In the genomic region with DNA sequence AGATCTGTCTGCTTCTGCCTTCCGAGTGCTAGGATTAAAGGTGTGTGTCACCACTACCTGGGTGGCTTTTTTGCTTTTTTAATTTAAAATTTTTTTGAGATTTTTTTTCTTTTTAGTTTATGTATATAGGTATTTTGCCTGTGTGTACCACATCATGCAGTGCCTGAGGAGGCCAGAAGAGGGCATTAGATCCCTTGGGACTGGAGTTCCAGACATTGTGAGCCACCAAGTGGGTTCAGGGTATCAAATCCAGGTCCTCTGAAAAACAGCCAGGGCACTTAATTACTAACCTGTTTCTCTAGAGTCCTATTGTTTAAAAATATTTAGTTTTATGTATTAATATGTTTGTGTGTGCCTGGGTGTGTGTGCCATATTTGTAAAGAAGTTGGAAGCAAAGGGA, we compare ENCODE assay signal across 9 mouse cellular contexts. TPM values are rescaled to one million over a fixed set of nuclear protein-coding genes. Genes with fewer than 3 reads are reported as not detected.
A peak's percentile ranks its signal among the peaks of the same experiment; 100 is the strongest.
DNase-seq lines count a peak whose midpoint lies in the region; ATAC-seq and TF ChIP-seq lines count a peak whose summit lies in the region.
"Had no signal": no experiment of that assay in that cellular context is flagged by ENCODE, and none has a peak within 500 bp of the region (broad histone marks: within the 10 kb centered on the region; RNA-seq: fewer than 3 reads in every experiment).

No protein-coding gene starts in this region.

- TF ChIP-seq CTCF in midbrain, postnatal 0 days (IDR thresholded peaks at IDR 0.05): peak; percentile 58

- H3K27me3 ChIP-seq in midbrain, postnatal 0 days (ENCODE audit: insufficient read depth, low read length): no peaks in the 10 kb centered on the region
- H3K27me3 ChIP-seq in midbrain, embryonic 15.5 days (replicated peaks): no peaks in the 10 kb centered on the region
- H3K27me3 ChIP-seq in embryonic facial prominence, embryonic 11.5 days (ENCODE audit: control insufficient read depth, insufficient read depth, low read length): peaks cover under 1% of the 10 kb centered on the region

- peak; percentile 43 to 61 for DNase-seq in cerebellum, postnatal 14 days
- DNase-seq in cerebellum, postnatal 4 days (ENCODE audit: low spot score in 2 of 2): no peak
- no peak for DNase-seq in midbrain, postnatal 0 days (ENCODE audit: low spot score)
- DNase-seq in embryonic facial prominence, embryonic 11.5 days (ENCODE audit: low spot score): peak; percentile 29
- DNase-seq in thymus, postnatal 0 days (ENCODE audit: low spot score): peak; percentile 30
- DNase-seq in T-cell, adult 2 months (ENCODE audit: low spot score): no peak

- no peak overlapping the region for H3K27ac ChIP-seq in midbrain, postnatal 0 days (ENCODE audit: low read depth, low read length)
- no peak overlapping the region for H3K27ac ChIP-seq in midbrain, embryonic 15.5 days
- H3K27ac ChIP-seq in embryonic facial prominence, embryonic 11.5 days (replicated peaks; ENCODE audit: low read depth, low read length): no peak overlapping the region

- no peak for ATAC-seq in midbrain, postnatal 0 days (ENCODE audit: low FRiP score)
- no peak for ATAC-seq in midbrain, embryonic 15.5 days (replicated peaks)
- no peak for ATAC-seq in embryonic facial prominence, embryonic 11.5 days (replicated peaks; ENCODE audit: insufficient number of reproducible peaks, low FRiP score, low TSS enrichment, low read depth)
- no peak for ATAC-seq in granulocyte monocyte progenitor cell, adult 5-6 weeks (replicated peaks; ENCODE audit: poor library complexity, severe bottlenecking)

- no peak overlapping the region for H3K4me3 ChIP-seq in midbrain, postnatal 0 days (ENCODE audit: low read depth, low read length)
- H3K4me3 ChIP-seq in midbrain, embryonic 15.5 days: no peak overlapping the region
- H3K4me3 ChIP-seq in embryonic facial prominence, embryonic 11.5 days (ENCODE audit: low read depth, low read length): no peak overlapping the region

- H3K4me1 ChIP-seq in midbrain, postnatal 0 days (ENCODE audit: insufficient read depth, low read length): no peaks in the 10 kb centered on the region
- H3K4me1 ChIP-seq in midbrain, embryonic 15.5 days: no peaks in the 10 kb centered on the region
- H3K4me1 ChIP-seq in embryonic facial prominence, embryonic 11.5 days (ENCODE audit: control insufficient read depth, insufficient read depth, low read length): no peaks in the 10 kb centered on the region

- no peaks in the 10 kb centered on the region for H3K9me3 ChIP-seq in midbrain, postnatal 0 days (ENCODE audit: low read length)
- no peaks in the 10 kb centered on the region for H3K9me3 ChIP-seq in midbrain, embryonic 15.5 days
- H3K9me3 ChIP-seq in embryonic facial prominence, embryonic 11.5 days (replicated peaks; ENCODE audit: control insufficient read depth, low read length): no peaks in the 10 kb centered on the region

- no peak overlapping the region for H3K4me2 ChIP-seq in midbrain, postnatal 0 days (ENCODE audit: low read depth, low read length, poor library complexity, severe bottlenecking)
- no peak overlapping the region for H3K4me2 ChIP-seq in midbrain, embryonic 15.5 days
- H3K4me2 ChIP-seq in embryonic facial prominence, embryonic 11.5 days (ENCODE audit: low read depth, low read length): no peak overlapping the region

- no peaks in the 10 kb centered on the region for H3K36me3 ChIP-seq in midbrain, postnatal 0 days (ENCODE audit: insufficient read depth, low read length)
- no peaks in the 10 kb centered on the region for H3K36me3 ChIP-seq in midbrain, embryonic 15.5 days (replicated peaks)
- H3K36me3 ChIP-seq in embryonic facial prominence, embryonic 11.5 days (replicated peaks; ENCODE audit: control insufficient read depth, insufficient read depth, low read depth, low read length): no peaks in the 10 kb centered on the region

- WGBS in midbrain, postnatal 0 days: 73% methylated on average over 1 of the region's 1 CpGs
- 85% methylated on average over 1 of the region's 1 CpGs for WGBS in midbrain, embryonic 15.5 days
- WGBS in embryonic facial prominence, embryonic 11.5 days: 74% methylated on average over 1 of the region's 1 CpGs

- no peak overlapping the region for H3K9ac ChIP-seq in midbrain, postnatal 0 days (replicated peaks; ENCODE audit: low read length, poor library complexity, severe bottlenecking)
- H3K9ac ChIP-seq in midbrain, embryonic 15.5 days: no peak overlapping the region
- no peak overlapping the region for H3K9ac ChIP-seq in embryonic facial prominence, embryonic 11.5 days (replicated peaks; ENCODE audit: low read length)

RNA-seq across cellular contexts. Expression of a gene that starts 4.9 kb away (rescaled TPM):
- not detected in 2 replicates for total RNA-seq in midbrain, postnatal 0 days (2014; rRNA removed)
- polyA plus RNA-seq in midbrain, postnatal 0 days (2015; fragmentation: Nextera tagmentation; extraction: Ambion mirVana): 0.38 and 0.57 TPM in 2 replicates
- polyA plus RNA-seq in midbrain, embryonic 15.5 days (2015; fragmentation: Nextera tagmentation; extraction: Ambion mirVana): 0.79 and 0.93 TPM in 2 replicates
- polyA plus RNA-seq in embryonic facial prominence, embryonic 11.5 days (2014; fragmentation: Nextera tagmentation; extraction: Ambion mirVana): not detected in 2 replicates
- 1.0 and 2.0 TPM in 2 replicates for polyA plus RNA-seq in thymus, postnatal 0 days (2015; fragmentation: Nextera tagmentation; extraction: Ambion mirVana)
- not detected in 2 replicates for total RNA-seq in granulocyte monocyte progenitor cell, adult 5-6 weeks (2014; fragmentation: Nextera tagmentation)
- not detected in 2 replicates for total RNA-seq in granulocyte monocyte progenitor cell, adult 5-6 weeks (2017)
- total RNA-seq: layer of hippocampus, postnatal 25 days had no signal

RNA-seq across cellular contexts. Expression of a gene that starts 19.1 kb away (rescaled TPM):
- total RNA-seq in midbrain, postnatal 0 days (2014; rRNA removed): 10.6 and 11.6 TPM in 2 replicates
- 6.9 and 7.6 TPM in 2 replicates for polyA plus RNA-seq in midbrain, postnatal 0 days (2015; fragmentation: Nextera tagmentation; extraction: Ambion mirVana)
- 10.5 and 12.7 TPM in 2 replicates for polyA plus RNA-seq in midbrain, embryonic 15.5 days (2015; fragmentation: Nextera tagmentation; extraction: Ambion mirVana)
- 2.9 and 3.6 TPM in 2 replicates for polyA plus RNA-seq in embryonic facial prominence, embryonic 11.5 days (2014; fragmentation: Nextera tagmentation; extraction: Ambion mirVana)
- 7.5 and 8.4 TPM in 2 replicates for polyA plus RNA-seq in thymus, postnatal 0 days (2015; fragmentation: Nextera tagmentation; extraction: Ambion mirVana)
- 10.7 and 27.1 TPM in 2 replicates for total RNA-seq in granulocyte monocyte progenitor cell, adult 5-6 weeks (2014; fragmentation: Nextera tagmentation)
- total RNA-seq in granulocyte monocyte progenitor cell, adult 5-6 weeks (2017): 6.1 and 6.2 TPM in 2 replicates

RNA-seq across cellular contexts. Expression of a gene that starts 48.1 kb away (rescaled TPM):
- not detected in 2 replicates for total RNA-seq in midbrain, postnatal 0 days (2014; rRNA removed)
- not detected in 2 replicates for polyA plus RNA-seq in midbrain, postnatal 0 days (2015; fragmentation: Nextera tagmentation; extraction: Ambion mirVana)
- polyA plus RNA-seq in midbrain, embryonic 15.5 days (2015; fragmentation: Nextera tagmentation; extraction: Ambion mirVana): not detected in 2 replicates
- polyA plus RNA-seq in embryonic facial prominence, embryonic 11.5 days (2014; fragmentation: Nextera tagmentation; extraction: Ambion mirVana): 0.60 TPM in 1 of 2 replicates, not detected in the other
- 4.1 and 11.4 TPM in 2 replicates for polyA plus RNA-seq in thymus, postnatal 0 days (2015; fragmentation: Nextera tagmentation; extraction: Ambion mirVana)
- total RNA-seq in granulocyte monocyte progenitor cell, adult 5-6 weeks (2014; fragmentation: Nextera tagmentation): not detected in 2 replicates
- not detected in 2 replicates for total RNA-seq in granulocyte monocyte progenitor cell, adult 5-6 weeks (2017)
- total RNA-seq: layer of hippocampus, postnatal 25 days had no signal

RNA-seq across cellular contexts. Expression of a gene that starts 59.8 kb away (rescaled TPM):
- total RNA-seq in midbrain, postnatal 0 days (2014; rRNA removed): 1.4 and 2.9 TPM in 2 replicates
- polyA plus RNA-seq in midbrain, postnatal 0 days (2015; fragmentation: Nextera tagmentation; extraction: Ambion mirVana): 0.84 and 0.94 TPM in 2 replicates
- polyA plus RNA-seq in midbrain, embryonic 15.5 days (2015; fragmentation: Nextera tagmentation; extraction: Ambion mirVana): 0.88 and 1.1 TPM in 2 replicates
- 1.1 and 1.3 TPM in 2 replicates for polyA plus RNA-seq in embryonic facial prominence, embryonic 11.5 days (2014; fragmentation: Nextera tagmentation; extraction: Ambion mirVana)
- 2.0 and 2.5 TPM in 2 replicates for polyA plus RNA-seq in thymus, postnatal 0 days (2015; fragmentation: Nextera tagmentation; extraction: Ambion mirVana)
- total RNA-seq in granulocyte monocyte progenitor cell, adult 5-6 weeks (2014; fragmentation: Nextera tagmentation): 30.3 and 43.8 TPM in 2 replicates
- 15.8 and 18.5 TPM in 2 replicates for total RNA-seq in granulocyte monocyte progenitor cell, adult 5-6 weeks (2017)

Comparison
In these comparisons a context has a peak if more than half of its experiments do, and no peak if none do; other contexts are left out.
1. DNase-seq: peak in cerebellum, postnatal 14 days (2 of 2), embryonic facial prominence, embryonic 11.5 days (single experiment) and thymus, postnatal 0 days (single experiment); none in cerebellum, postnatal 4 days (0 of 2), midbrain, postnatal 0 days (single experiment) and T-cell, adult 2 months (single experiment).